Comparison of ENCODE assay signal across 25 mouse cellular contexts in genomic region chr6:28312067-28312466, GRCm38 (mm10).
A peak's percentile ranks its signal among the peaks of the same experiment; 100 is the strongest.
DNase-seq lines count a peak whose midpoint lies in the region; ATAC-seq lines count a peak whose summit lies in the region.
"Had no signal": no experiment of that assay in that cellular context is flagged by ENCODE, and none has a peak within 500 bp of the region (broad histone marks: within the 10 kb centered on the region; RNA-seq: fewer than 3 reads in every experiment).

No protein-coding gene starts in this region.

- no peak overlapping the region for H3K4me3 ChIP-seq in kidney, embryonic 14.5 days (ENCODE audit: low read length)
- H3K4me3 ChIP-seq: embryonic facial prominence, embryonic 10.5 days; embryonic facial prominence, embryonic 12.5 days; forebrain, embryonic 13.5 days; forebrain, embryonic 15.5 days had no signal

- H3K9ac ChIP-seq in kidney, embryonic 14.5 days (ENCODE audit: low read depth, low read length) = no peak overlapping the region
- H3K9ac ChIP-seq: embryonic facial prominence, embryonic 12.5 days; forebrain, embryonic 13.5 days; forebrain, embryonic 15.5 days had no signal

- 65% methylated on average over 2 of the region's 2 CpGs for WGBS in kidney, embryonic 14.5 days

- H3K4me1 ChIP-seq in kidney, embryonic 14.5 days (ENCODE audit: control insufficient read depth, insufficient read depth, low read length) = no peaks in the 10 kb centered on the region
- H3K4me1 ChIP-seq: embryonic facial prominence, embryonic 10.5 days; embryonic facial prominence, embryonic 12.5 days; forebrain, embryonic 13.5 days; forebrain, embryonic 15.5 days had no signal

- H3K27ac ChIP-seq in kidney, embryonic 14.5 days (ENCODE audit: low read depth, low read length) = no peak overlapping the region
- H3K27ac ChIP-seq: embryonic facial prominence, embryonic 10.5 days; embryonic facial prominence, embryonic 12.5 days; forebrain, embryonic 13.5 days; forebrain, embryonic 15.5 days had no signal

- no peak overlapping the region for H3K4me2 ChIP-seq in kidney, embryonic 14.5 days (replicated peaks; ENCODE audit: low read depth, low read length)
- H3K4me2 ChIP-seq: embryonic facial prominence, embryonic 12.5 days; forebrain, embryonic 13.5 days; forebrain, embryonic 15.5 days had no signal

- no peaks in the 10 kb centered on the region for H3K36me3 ChIP-seq in kidney, embryonic 14.5 days (ENCODE audit: control insufficient read depth, insufficient read depth, low read length)
- H3K36me3 ChIP-seq: embryonic facial prominence, embryonic 10.5 days; embryonic facial prominence, embryonic 12.5 days; forebrain, embryonic 15.5 days; G1E had no signal

- peak; percentile 14 for DNase-seq in kidney, adult 11 months
- peak; percentile 3 to 14 for DNase-seq in kidney, adult 8-10 months
- no peak for DNase-seq in kidney, postnatal 4 days
- DNase-seq in kidney, postnatal 14 days = peak; percentile 3
- DNase-seq in kidney, postnatal 25 days = no peak
- peak; percentile 50 for DNase-seq in Muller cell, postnatal 12 days (ENCODE audit: inconsistent ontology term)
- DNase-seq in layer of hippocampus, postnatal 25 days (ENCODE audit: extremely low spot score in 1 of 2, low spot score in 1 of 2) = no peak
- DNase-seq: adrenal gland, adult 8-10 months; adrenal gland, postnatal 14 days; adrenal gland, postnatal 36 days; B cell, adult 2 months; cerebellum, adult 11-12 months; cerebellum, adult 2 months; cerebellum, adult 9-10 months; cerebellum, postnatal 10 days; cerebellum, postnatal 25 days had no signal

- ATAC-seq in kidney, embryonic 14.5 days (ENCODE audit: low FRiP score, low TSS enrichment) = no peak
- ATAC-seq: activated CD4-positive, CD25-positive, alpha-beta regulatory T cell, adult 4 months; CD4-positive, CD25-positive, alpha-beta regulatory T cell, adult 4 months; forebrain, embryonic 13.5 days; forebrain, embryonic 15.5 days had no signal

- H3K27me3 ChIP-seq in kidney, embryonic 14.5 days (ENCODE audit: control insufficient read depth, insufficient read depth, low read length) = no peaks in the 10 kb centered on the region
- H3K27me3 ChIP-seq: CH12.LX; embryonic facial prominence, embryonic 12.5 days; forebrain, embryonic 13.5 days; forebrain, embryonic 15.5 days had no signal

- H3K9me3 ChIP-seq in kidney, embryonic 14.5 days (ENCODE audit: control insufficient read depth, low read length) = no peaks in the 10 kb centered on the region
- H3K9me3 ChIP-seq: embryonic facial prominence, embryonic 10.5 days; embryonic facial prominence, embryonic 12.5 days; forebrain, embryonic 13.5 days; forebrain, embryonic 15.5 days; G1E had no signal

Comparison
In these comparisons a context has a peak if more than half of its experiments do, and no peak if none do; other contexts are left out.
1. DNase-seq: peak in kidney, adult 11 months (single experiment), kidney, adult 8-10 months (2 of 2), kidney, postnatal 14 days (single experiment) and Muller cell, postnatal 12 days (single experiment); none in kidney, postnatal 4 days (0 of 2), kidney, postnatal 25 days (0 of 2) and layer of hippocampus, postnatal 25 days (0 of 2).